Mouse (Mus musculus) erythroblast, adult 5-6 weeks (primary cell): ENCODE results near the gene Dennd4c. TPM values are rescaled to one million over a fixed set of nuclear protein-coding genes. Genes with fewer than 3 reads are reported as not detected.

Experiments used
- ATAC-seq: replicated peaks from 2 replicates; pipeline ENCODE4 v1.8.0; 2016; ENCODE audit warnings: moderate number of reproducible peaks, mild to moderate bottlenecking, moderate TSS enrichment, inconsistent platforms; ENCODE audit not compliant: poor library complexity, low FRiP score, severe bottlenecking
- total RNA-seq, 2 experiments: library from RNA; stranded (forward) in 1 of 2; stranded (reverse) in 1 of 2; fragments of 150-400 nt in 1 of 2; fragments of 200-764, 138-1000 nt in 1 of 2; gene quantifications; 2 replicates each; pipeline versions ENCODE4 v1.2.3 to v1.2.4; 2015 to 2017; ENCODE audit warnings: low replicate concordance in 2 of 2

Dennd4c gene
- total RNA-seq, 2 experiments from 2014 or later, result 5.5 to 7.5 TPM

DNA sequence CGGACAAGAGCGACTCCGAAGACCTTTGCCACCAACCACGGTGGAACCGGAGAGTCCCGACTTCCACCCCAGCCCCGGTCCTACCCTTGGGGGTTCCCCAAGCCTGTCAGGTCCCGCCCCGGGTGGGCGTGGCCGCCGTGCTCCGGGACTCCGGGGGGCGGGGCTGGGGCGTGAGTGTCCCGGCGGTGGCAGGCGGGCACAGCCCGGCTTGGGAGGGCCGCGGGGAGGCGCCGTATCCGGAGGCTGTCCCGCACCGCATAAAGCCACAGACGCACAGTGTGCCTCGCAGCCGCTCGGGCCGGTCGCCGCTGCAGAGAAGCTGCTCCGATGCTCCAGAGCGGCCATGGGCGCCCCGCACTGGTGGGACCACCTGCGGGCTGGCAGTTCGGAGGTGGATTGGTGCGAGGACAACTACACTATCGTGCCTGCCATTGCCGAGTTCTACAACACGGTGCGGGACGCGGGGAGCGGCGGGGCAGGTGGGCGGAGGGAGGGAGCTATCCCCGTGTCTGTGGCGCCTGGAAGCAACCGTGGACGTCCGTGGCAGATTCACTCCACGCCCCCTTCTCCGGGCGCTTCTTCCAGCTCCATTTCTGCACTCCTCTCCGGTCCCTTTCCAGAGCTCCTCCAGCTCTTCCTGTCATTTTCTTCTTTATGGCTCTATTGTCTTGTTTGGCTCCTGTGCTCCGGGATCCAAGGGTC, 125.9 kb downstream of the Dennd4c start, which contains the start of gene Acer2:
Acer2 (plus strand) TSS at position 251 of the 702 bp plus-strand sequence.
- peak; percentile 75 for ATAC-seq

DNA sequence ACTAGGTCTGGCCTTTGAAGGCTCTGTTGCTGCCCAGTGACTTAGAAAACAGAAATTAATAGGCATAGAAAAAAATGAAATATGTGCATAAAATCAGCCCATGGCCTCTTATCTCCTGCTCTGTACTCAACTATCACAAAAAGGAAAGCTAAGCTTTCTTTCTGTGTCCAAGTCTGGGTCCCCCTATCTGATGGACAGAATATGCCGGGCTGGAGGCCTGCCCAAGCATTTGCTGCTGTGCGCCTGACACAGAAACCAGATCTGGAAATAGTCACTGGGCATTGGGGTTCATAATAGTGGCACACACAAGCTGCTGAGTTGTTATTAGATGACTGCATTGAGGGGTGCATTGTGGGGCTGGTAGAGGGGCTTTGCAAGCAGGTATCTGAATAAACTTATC, 131.1 kb downstream of the Dennd4c start:
- ATAC-seq, result no peak

DNA sequence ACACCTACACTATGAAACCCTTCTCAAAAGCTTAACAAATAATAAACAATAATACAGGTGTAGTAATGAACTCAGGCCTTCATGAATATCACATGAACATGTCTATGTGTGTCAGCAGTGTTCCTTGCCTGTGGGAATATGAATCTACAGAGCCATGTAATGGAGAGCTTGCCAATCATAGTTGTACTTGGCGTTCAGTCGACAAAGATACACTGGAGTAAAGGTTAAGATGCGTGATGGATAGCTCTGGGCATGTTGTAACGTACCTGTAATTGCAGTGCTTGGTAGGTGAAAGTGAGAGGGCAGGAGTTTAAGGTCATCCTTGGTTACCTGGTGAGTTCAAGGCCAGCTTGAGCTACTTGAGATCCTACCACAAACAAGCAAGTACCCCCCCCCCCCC, 132.8 kb downstream of the Dennd4c start:
- no peak for ATAC-seq

DNA sequence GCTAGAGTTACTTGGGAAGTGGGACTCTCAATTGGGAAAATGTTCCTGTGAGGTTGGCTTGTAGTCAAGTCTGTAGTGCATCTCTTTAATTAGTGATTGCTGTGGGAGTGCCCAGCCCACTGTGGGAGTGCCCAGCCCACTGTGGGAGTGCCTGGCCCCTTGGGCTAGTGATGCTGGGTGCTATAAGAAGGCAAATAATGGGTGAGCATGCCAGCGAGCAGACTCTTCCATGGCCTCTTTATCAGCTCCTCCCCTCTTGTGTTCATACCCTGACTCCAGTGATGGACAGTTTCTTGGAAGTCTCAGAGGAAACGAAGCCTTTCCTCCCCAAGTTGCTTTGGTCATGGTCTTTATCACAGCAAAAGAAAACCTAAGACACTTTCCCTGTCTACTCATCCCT, 134.1 kb downstream of the Dennd4c start:
- ATAC-seq, result no peak

DNA sequence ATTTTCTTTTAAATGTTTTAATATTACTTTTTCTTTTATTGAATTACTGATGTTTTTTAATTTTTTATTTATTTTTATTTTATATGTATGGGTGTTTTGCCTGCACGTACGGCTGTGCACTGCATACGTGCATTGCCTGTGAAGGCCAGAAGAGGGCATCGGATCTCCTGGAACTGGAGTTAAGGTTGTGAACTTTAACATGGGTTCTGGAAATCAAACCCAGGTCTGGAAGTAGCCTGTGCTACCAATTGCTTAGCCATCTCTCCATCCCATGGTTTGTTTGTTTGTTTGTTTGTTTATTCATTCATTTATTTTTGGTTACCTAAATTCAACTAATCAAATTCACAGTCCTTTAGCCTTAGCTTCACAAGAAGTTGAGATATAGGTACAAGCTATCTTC, 136.6 kb downstream of the Dennd4c start:
- no peak for ATAC-seq

DNA sequence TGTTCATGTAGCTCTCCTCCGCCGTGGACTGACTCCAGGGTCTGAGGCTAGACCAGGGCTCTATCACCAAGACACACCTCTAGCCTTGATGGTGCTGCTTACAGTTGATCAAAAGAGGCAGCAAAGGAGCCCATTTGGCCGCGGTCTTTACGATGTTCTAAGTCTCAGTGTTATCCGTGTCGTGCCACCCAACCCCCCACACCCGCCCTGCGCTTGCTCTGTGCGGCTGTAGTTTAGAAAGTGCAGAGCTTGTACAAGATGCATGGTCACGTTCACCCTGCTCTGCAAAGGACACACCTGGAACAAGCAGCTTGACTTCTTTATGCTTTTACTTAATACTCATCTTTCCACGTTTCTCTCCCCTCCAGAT, 137.4 kb downstream of the Dennd4c start:
- ATAC-seq, result no peak

DNA sequence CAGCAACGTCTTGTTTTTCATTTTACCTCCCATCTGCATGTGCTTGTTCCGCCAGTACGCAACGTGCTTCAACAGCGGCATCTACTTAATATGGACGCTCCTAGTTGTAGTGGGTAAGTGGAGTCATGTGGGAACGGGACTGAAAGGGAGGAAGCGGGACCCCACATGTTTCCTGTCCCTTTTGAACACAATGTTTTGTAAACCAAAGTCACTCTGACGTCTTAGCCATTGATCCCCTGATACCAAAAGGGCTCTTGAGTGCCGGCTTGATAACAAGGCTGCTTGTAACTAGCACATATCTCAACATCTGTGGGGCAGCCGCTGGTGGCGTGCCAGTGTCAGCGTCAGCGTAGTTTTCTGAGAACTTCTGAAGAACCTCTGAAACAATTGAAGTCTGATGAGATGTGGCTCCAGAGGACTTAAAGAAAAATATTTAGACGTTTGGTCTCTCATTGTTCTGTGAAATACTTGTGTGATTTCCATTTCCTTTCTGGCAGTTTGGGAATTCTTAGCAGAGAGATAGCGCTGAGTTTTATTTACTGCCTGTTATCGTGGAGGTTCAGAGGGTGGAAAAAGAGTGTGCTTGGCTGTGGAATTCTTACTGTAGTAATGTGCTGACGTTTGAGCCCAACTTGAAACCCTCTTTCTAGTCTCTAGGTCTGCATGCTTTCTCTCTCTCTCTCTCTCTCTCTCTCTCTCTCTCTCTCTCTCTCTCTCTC, 138.0 kb downstream of the Dennd4c start:
- ATAC-seq, result peak; percentile 58; the same call in 1 of the 2 replicates

DNA sequence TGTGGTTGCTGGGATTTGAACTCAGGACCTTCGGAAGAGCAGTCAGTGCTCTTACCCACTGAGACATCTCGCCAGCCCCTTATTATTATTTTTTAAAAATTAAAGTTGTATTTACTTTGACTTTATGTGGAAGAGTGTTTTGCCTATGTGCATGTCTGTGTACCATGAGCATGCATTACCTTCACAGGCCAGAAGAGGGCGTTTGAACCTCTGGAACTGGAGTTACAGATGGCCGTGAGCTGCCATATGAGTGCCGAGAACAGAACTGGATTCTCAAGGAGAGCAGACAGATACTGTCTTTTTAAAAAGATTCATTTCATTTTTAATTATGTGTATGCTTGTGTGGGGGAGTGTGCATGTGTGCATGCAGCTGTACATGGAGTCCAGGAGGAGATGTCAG, 139.5 kb downstream of the Dennd4c start:
- no peak for ATAC-seq

DNA sequence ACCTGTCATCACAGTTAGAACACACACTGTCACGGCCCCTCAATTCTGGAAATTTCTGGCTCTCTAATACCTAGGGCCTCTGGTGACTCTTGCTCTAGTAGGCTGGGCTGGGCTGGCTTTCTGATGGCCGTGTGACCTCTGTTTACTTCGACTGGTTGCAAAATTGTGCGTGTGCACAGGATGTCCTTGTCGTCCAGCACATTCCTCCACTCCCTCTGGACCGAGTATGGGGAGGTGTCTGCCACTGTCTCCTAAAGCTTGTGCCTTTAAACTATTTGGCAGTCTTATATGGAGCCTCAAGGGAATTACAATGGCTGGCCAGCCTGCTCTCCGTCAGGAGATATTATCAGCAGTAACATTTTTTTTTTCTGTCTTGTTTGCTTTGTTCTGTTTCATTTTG, 149.1 kb downstream of the Dennd4c start:
- ATAC-seq, result no peak

DNA sequence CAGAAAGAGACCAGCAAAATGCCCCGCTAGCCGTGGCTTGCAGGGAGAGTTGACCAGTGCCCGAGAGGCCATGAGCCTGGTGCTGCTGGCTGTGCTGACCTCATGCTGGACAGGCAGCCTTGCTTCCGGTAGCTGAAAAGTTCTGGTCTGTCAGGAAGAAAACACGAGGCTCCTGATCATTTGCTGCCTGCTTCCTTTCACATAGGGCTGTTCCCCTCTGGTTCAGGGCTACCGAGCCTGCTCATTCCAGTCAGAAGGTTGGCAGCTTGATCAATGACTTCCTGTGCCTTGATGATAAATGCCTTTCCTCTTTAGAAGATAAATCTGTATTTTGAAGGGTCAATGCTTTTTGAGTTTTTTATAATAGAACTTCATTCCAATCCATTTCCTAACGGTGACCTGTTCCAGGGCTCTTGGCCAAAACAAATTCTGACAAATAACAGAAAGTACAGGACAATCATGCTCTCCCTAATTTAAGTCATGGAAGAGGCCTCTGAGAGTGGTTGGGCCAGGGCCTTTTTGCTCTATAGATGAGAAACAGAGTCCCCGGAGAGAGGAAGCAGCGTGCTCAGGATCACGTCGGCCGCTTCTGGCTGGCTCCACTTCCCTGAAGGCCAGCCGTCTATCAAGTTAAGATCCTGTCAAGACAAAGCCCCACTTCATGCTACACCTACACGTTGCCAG, 150.6 kb downstream of the Dennd4c start:
- no peak for ATAC-seq

Other genes starting within 250 kb of the Dennd4c start
- gene Saxo1, start 190.2 kb upstream of the Dennd4c start, total RNA-seq (2015; ENCODE audit: low replicate concordance), result not detected in 2 replicates
- not detected in 2 replicates for gene Saxo1, start 190.2 kb upstream of the Dennd4c start, total RNA-seq (2017; ENCODE audit: low replicate concordance)
- gene Rraga, start 172.9 kb upstream of the Dennd4c start, total RNA-seq (2015; ENCODE audit: low replicate concordance), result 15.3 and 15.9 TPM in 2 replicates
- 10.1 and 12.1 TPM in 2 replicates for gene Rraga, start 172.9 kb upstream of the Dennd4c start, total RNA-seq (2017; ENCODE audit: low replicate concordance)
- gene Haus6, start 136.5 kb upstream of the Dennd4c start, total RNA-seq (2015; ENCODE audit: low replicate concordance), result 6.5 and 7.9 TPM in 2 replicates
- 10.6 and 13.9 TPM in 2 replicates for gene Haus6, start 136.5 kb upstream of the Dennd4c start, total RNA-seq (2017; ENCODE audit: low replicate concordance)
- gene Plin2, start 78.5 kb upstream of the Dennd4c start, total RNA-seq (2015; ENCODE audit: low replicate concordance), result 11.3 and 33.9 TPM in 2 replicates
- gene Plin2, start 78.5 kb upstream of the Dennd4c start, total RNA-seq (2017; ENCODE audit: low replicate concordance), result 23.7 and 39.7 TPM in 2 replicates
- gene Rps6, start 108.9 kb downstream of the Dennd4c start, total RNA-seq (2015; ENCODE audit: low replicate concordance), result 866 and 945 TPM in 2 replicates
- 159 and 357 TPM in 2 replicates for gene Rps6, start 108.9 kb downstream of the Dennd4c start, total RNA-seq (2017; ENCODE audit: low replicate concordance)
- not detected in 2 replicates for gene Acer2, start 125.8 kb downstream of the Dennd4c start, total RNA-seq (2015; ENCODE audit: low replicate concordance)
- gene Acer2, start 125.8 kb downstream of the Dennd4c start, total RNA-seq (2017; ENCODE audit: low replicate concordance), result 0.43 and 1.3 TPM in 2 replicates